Mouse (Mus musculus) kidney, adult 18-20 months (tissue): ENCODE measurements around the gene Panx1.
A peak's percentile ranks its signal among the peaks of the same experiment; 100 is the strongest.

Experiments
- DNase-seq: peaks from one replicate; pipeline ENCODE4 v3.0.0; 2021

Gene Panx1

DNA sequence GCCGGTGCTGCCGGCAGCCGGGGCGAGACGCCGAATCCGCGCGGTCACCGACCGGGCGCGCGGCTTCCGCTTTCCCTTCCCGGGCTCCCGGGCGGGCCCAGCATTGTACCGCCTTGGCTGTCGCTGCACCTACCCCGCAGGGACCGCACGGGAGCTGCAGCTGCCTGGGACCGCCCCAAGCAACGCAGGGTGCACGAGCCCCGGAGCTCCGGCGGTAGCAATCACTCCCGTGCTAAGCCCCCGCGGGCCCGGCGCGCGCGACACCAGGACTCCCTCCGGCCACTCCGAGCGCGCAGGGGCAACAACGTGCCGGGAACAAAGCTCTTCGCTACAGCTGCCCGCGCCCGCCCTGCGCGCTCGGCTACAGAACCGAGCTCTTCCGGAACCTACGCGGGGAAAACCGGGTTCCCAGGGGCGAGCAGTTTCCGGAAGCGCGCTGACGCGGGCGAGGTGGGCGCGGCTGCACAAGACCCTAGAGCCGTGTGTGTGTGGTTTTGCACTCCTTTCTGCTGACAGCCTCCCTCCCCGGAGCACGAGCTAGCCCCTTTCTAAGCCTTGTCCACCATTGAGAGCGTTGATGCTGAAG, at the start of gene Panx1:
Panx1 (minus strand) TSS at position 395 of the 586 bp plus-strand sequence.
- DNase-seq = peak; percentile 46

DNA sequence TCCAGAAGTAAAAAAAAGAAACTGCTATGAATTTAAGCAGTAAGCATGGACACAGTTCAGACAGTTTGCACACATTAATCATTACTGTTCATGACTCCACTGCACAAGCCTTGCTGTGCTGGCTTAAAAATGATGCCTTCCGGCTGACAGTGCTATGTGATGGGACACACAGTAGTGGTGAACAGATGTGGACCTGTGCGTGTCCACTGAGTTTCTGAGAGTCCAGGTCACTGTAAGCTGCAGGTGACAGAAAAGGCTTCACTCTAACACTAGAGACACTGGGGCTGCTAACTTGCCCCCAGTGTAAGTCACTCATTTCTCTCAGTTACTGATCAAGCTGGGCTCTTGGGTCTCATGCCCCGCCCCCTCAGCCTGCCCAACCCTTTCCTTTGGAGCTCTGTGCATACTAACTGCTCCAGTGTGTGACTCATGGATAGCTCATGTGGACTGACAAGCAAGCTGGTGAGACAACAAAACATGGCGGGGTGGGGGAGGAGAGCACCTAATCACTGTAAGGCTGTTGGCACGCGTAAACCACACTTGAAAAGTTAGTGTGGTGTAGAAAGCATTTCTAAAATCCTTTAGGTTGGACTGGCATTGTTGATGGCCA, 23.5 kb upstream of the Panx1 start:
- DNase-seq = no peak

DNA sequence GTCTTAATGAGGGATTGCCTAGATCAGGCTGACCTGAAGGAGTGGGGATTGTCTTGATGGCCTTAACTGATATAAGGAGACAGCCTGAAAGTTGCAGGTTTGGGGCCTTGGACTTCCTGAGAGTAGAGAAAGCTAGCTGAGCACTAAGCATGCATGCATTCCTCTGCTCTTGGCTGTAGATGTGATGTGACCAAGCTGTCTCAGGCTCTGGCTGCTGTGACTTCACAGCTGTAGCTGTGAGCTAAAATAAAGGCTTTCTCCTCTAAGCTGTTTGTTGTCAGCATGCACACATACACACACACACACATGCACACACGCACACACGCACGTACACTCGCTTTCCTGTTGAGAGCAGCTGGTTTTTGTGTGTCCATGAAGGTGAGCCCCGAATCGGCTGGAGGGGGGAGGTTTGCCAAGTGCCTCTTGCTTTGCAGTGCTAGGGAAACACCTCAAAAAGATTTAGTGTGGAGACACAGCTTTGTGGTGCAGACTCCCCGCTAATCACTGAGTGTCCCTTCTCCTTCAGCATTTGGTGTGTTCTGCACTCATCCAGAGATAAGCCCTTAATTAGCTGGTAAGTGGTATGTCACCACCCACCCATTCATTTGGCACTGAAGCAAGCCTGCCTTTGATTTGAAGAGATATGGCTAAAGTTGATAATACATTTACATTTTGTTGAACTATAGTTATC, 22.9 kb upstream of the Panx1 start:
- DNase-seq = no peak

DNA sequence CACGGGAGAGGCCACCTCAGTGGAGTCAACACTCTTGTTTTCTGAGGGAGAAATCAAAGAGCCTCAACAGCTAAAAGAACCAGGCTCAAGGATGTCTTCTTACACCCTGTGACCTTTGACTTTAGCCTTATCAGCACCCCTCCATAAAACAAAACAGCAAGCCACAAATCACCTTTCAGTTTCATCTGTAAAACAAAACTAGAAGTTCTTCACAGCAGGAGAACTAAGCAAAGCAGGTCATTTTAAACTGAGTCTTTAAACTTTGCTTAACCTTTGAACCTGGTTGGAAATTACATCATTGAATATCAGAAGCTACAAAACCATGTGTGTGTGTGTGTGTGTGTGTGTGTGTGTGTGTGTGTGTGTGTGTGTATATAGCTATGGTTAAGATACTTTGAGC, 18.9 kb upstream of the Panx1 start:
- DNase-seq = no peak

DNA sequence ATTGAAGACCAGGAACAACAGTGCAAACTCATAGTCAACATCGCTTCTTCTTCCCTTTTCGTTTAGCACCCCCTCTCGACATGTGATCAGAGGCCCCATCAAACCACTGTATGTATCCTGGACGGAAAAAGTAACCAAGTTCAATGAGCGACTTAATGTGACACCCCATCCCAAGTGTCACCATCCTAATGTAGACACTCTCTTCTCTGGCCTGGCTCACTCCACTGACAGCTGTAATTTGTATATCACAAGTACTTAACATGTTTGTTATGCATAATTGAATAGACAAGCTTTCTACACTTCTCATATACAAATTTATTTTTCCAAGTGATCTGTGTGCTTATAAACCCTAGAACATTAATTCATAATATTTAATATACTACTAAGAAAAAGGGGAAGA, 15.6 kb upstream of the Panx1 start:
- DNase-seq = no peak

DNA sequence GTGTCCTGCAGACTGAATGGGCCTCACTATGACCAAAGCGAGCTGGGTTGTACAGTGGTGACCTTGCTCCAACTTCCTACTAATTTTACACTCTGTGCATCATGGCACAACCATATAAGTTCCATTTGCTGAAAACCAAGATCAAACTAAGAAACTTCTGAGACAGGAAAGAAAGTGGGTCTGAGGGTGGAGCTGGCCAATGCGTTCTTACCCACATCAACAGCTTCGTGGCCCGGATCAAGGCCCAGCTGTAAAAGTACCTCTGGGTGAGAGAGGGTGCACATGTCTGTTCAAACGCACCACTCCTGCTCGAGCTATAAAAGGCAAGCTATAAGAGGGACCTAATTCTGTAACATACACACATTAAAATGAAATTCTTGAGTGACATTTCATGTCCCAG, 14.7 kb upstream of the Panx1 start:
- DNase-seq = no peak

DNA sequence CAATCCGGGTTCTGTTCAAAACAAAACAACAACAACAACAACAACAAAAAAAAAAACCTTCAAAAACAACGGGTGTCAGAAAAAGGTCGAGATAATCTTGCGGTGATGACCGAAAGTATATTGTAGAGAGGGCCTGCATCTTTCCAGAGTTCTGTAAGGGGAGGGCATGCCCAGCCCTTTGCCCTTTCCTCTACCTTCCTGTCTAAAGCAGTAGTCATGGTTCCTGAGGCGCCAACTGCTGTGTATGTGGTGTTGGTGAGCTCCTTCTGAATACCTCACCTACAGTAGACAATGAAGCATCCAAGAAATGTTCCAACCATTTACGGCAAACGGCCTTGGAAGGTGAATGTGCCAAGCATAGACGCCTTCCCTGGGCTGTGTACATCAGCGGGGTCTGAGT, 462 bp upstream of the Panx1 start:
- no peak for DNase-seq

DNA sequence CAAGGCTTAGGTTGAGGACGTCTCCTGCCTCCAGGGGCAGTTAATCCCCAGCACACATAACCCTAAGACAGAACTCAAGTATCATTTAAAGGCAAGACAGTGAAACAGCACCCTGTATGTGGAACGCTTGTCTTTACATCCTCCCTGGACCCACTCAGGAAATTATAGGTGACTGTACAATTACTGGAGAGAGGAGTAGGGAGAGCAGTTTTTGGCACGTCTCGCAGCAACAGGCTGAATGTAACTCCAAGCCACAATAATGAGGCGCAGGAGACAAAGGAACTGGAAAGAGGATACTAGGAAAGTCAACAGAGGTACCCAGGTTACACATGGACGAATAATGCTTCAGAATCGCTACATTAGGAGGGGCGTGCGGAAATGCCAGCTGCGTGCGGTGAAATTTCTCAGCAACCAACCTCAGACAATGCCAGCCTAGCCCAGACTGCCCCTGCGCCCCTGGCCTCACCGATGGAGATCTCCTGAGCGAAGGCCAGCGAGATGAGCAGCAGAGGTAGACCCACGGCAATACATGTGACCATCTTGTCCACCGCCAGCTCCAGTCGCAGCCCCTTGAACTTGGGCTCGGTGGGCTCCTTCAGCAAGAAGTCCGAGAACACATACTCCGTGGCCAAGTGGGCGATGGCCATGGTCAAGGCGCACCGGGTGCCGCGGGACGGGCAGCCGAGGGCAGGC, 741 bp downstream of the Panx1 start:
- DNase-seq = no peak

DNA sequence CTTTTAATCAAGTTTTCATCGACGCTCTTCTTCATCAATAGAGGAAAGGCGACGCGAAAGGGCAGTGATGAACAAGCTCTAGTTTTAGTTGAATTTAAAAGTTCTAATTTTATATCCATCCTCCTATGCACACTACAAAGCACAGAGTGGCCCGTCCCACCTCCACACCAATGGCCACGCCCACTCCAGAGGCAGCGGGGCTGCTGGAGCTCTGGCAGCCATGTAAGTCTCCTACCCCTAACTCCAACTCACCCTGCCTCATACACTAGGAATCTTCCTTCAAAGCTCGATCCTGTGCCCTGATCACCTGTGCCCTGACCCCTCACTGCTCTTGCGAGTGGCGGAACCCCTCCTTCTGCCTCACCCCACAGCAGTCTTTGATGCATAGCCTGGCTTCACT, 3.7 kb downstream of the Panx1 start:
- DNase-seq = no peak

DNA sequence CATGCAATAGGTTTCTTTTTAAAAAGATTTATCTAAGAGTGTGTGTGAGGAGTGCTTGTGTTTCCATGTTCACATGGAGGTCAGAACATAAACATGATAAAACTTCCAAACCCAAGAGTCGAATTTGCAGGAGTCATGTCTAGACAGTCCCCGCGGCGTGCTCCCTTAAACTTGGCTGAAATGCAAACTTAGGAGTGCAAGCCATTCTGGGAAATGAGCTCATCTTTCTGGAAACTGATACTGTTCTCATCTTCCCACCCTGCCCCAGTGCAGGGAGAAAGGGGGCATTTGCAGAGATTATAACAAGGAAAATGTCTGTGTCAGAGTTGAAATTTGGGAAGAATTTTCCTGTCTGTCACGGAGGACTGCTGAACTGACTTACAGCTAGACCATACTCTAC, 5.4 kb downstream of the Panx1 start:
- no peak for DNase-seq

DNA sequence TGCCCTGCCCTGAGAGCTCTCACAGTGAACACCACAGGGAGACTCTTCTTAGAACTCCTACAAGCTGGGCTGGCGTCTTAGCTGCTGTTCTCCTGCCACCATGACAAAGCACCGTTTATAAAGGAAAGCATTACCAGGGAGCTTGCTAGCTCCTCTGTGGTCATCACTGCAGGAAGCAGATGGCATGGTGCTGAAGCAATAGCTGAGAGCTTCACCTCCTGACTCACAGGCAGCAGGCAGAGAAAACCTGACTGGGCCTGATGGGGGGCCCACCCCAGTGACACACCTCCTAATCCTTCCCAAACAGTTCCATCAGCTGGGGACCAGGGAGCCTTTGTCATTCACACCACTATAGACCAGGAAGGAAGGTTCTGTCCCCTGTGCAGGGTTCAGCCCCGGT, 7.6 kb downstream of the Panx1 start:
- DNase-seq = no peak

DNA sequence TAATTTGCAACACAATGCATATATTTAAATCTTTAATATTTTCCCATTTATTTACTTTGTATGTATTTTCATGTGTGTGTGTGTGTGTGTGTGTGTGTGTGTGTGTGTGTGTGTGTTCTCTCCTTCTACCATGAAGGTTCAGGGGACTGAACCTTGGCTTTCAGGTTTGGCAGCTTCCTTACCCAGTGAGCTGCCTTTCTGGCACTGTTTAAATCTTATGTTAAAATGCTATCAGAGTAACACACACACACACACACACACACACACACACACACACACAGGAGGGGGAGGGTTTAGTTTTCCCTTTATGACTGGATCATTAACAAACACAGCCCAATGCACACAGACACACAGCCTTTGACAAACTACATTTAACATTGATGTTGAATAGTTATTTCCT, 8.0 kb downstream of the Panx1 start:
- DNase-seq = no peak

DNA sequence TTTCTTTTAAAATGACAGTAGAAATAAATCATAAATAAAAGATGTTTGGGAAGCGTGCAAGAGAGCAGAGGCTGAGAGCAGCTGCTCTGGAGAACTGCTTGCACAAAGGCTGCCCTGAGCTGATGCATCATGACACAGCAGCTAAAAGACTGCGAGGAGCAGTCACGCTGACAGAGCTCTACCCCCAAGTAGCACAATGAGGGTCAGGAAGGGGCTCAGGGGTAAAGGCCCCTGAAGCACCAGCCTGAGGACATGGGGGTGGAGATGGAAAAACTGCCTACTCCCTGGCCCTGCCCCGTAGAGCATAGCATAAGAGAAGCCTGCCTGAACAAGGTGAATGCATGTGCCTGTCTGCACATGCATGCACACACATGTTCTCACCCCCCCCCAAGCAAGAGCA, 8.5 kb downstream of the Panx1 start:
- no peak for DNase-seq

DNA sequence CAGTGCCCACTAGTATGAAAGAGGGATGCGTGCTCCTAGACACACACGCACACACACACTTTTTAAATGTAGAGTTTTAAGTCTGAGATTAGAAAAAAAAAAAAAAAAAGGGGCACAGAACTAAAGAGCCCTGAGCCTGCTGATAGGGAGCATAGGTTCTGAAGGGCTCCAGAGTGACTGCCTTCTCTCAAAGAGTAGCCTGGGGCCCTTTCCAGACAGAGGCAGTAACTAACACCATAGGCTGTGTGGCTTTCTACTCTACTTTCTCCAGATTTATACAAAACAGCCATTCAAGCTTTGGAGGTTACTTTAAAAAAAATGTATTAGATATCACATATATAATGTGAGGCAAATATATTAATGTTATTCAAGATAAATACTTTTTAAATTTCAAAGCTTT, 8.9 kb downstream of the Panx1 start:
- no peak for DNase-seq

DNA sequence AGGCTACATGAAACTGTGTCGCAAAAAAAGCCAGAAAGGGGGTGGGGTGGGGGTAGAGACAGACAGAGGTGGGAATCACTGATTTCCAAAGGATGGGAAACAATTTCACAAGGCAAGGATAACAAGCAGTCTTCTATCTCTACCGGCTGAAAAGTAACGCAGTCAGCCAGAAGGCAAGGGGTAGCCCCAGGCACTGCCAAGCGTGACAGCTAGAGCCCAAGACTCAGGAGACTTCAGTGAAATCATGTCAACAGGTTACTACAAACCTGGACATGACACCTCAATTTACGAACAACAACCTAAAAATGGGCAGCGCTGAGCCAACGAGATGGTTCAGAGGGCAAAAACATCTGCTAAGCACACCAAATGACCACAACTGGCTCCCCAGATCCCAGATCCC, 9.3 kb downstream of the Panx1 start:
- DNase-seq = no peak

DNA sequence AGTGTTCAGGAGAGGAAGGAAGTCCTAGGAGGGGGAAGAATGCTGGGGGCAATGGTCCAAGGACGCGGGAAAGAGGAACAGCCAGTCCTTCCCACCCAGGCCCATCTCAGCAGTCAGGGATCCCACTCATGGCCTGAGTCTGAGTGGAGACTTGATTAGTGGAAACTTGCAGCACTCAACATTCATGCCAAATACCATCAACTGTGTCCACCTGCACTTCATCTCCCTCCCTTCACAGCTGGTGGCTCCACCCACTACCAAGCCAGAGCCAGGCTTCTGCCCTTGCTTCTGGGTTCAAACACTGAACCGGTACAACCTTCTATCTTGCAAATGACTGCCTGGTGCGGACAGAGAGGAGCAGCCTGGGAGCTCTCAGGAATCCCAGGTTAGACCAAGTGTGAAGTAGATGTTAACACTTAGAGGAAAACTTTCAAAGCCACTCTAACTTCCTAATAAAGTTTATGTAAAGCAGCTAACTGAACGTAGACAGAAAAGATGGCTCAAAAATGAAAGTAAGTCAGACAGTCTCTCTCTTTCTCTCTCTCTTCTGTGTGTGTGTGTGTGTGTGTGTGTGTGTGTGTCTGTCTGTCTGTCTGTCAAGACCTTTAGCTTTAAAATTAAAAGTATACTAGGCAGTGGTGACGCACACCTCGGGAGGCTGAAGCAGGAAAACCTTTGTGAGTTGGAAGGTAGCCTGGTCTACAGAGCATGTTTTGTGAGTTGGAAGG, 10.6 kb downstream of the Panx1 start:
- peak; percentile 35 for DNase-seq

DNA sequence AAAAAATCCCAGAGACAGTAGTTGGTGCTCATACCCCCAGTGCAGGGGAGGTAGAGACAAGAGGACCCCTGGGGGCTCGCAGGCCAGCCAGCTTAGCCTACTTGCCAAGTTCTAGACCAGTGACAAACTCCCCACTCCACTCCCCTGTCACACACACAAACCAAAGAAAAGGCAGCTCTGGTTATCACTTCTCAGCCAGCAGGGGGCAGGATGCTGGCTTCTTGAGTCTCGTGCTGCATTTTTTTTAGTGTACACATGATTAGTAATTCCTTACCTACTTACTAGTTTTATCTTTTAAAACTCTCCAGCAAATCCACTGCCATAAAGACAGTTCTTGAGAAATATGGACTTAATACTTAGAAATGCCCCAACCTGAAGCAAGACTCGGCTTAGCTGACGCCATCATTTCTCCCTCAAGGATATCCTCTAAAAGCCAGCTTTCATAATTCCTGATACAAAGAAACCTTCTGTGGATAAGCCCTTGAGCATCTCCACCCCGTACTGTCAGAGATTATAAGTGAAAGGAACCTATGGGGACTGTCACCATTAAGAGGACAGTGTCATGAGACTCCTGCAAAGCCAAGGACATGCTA, 11.6 kb downstream of the Panx1 start:
- DNase-seq = peak; percentile 40

DNA sequence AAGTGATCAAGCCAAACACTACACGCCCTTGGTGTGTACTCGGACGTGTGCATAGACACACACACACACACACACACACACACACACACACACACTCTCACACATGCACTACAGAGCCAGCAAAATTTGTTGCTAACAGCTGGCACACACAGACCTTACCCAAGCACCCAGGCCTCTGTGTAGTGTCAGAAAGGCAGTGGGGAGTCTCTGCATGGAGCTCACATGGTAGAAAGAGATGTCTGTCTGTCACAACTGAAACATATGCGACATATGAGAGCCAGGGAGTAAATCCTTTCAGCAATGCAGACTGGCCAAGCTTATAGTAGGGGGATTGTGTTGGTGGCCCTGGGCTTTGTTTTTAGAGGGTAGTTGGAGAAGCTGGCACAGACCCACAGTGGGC, 12.5 kb downstream of the Panx1 start:
- no peak for DNase-seq

DNA sequence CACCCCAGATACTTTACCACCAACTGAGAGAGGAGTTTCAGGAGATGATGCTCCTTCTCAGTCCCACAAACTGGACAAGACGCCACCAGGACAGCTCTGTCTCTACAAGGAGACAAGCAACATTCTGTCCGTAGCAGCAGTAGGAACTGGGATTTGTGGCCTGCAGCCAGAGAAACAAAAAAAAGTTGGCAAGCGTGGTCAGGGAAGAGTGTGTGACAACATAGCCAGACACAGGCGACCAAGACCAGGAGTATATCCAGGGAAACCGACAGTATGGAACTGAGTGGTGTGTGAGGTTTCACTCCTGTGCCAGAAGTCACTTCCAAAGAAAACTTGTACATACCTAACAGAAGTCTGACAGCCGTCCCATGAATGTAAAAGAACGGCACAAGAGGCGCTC, 14.5 kb downstream of the Panx1 start:
- peak; percentile 17 for DNase-seq

DNA sequence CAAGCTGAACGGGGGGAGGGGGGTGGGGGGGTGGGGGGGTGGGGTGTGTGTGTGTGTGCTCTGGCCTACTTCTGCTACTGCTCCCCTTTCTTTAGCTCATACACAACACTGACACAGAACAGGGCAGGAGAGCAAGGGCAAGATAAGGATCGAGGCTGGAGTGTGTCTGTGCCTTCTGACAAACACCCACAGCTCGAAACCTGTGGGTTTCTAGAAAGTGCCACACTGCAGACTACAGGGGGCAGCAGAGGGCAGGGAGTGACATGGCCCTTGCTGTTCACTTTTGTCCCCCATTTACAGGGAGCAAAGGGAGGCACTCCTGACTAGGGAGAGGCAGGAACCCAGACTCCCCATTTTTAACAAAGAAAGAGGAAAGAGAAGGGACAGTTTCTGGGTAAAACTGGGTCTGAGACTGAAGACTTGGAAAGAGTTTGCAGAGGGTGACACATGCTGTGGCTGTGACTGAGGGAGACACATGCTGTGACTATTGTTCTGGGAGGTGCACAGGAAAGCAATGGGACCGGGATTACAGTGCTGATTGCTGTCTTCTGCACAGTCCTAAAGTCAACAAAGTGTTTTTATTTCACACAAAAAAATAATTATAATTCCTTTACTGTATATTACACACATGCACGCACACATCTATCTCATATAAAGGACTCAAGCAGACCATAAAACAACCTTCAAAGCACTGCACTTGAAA, 16.1 kb downstream of the Panx1 start:
- peak; percentile 40 for DNase-seq

DNA sequence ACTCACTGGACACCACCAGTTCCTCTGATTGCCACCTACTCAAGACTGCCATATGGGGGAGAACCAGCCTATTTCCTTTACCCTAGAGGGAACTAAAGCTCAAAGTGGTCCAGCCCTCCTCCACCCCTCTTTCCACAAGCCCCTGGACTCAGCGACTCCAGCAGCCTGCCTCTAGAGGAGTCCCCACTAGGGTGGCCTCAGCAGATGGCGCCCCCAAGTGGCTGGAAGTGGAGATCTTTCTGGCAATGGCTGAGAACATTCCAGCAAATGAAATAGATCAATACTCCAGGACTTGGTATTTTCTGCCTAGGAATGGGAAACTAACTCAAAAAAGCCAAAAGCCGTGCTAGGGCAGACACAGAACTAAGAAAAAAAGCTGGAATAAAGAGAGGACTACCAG, 17.6 kb downstream of the Panx1 start:
- DNase-seq = no peak

DNA sequence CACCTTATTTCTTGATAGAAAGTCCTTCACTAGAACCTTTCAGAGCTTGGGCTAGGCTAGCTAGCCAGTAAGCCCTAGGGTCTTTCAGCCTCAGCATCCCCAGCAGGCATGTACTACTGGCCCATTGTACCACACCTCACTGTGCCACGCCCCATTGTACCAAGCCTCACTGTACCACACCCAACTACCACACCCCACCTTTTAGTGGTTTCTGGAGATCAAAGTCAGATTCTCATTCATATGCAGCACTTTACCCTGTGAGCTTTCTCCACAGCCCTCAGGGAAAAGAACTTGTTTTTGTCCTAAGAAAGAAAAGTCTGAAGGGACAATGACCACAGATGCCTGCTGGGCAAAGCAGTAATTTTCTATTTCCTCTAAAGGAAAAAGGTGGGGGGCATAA, 22.2 kb downstream of the Panx1 start:
- no peak for DNase-seq
